Mouse (Mus musculus) B cell, adult 2 months (primary cell): ENCODE results near the gene Glis1.
"Not testable (repeated sequence)": the region's sequence is repeated elsewhere in the genome, so short reads cannot be mapped to it uniquely, and the experiment has no call there.

Experiments used
- DNase-seq, 2 experiments: peaks; one replicate each; pipeline ENCODE4 v3.0.0; 2022

Gene Glis1

GRCm38 (mm10) chr4:107589046-107589445, 154.7 kb downstream of the Glis1 start:
- DNase-seq, result no peak

GRCm38 (mm10) chr4:107590805-107591534, 156.6 kb downstream of the Glis1 start:
- DNase-seq, result no peak

GRCm38 (mm10) chr4:107593426-107593825, 159.0 kb downstream of the Glis1 start:
- DNase-seq, result no peak

- DNase-seq, result no peak
Observed at GRCm38 (mm10) chr4:107597226-107597897, 163.0 kb downstream of the Glis1 start.

- no peak for DNase-seq
Observed at GRCm38 (mm10) chr4:107597898-107598580, 163.6 kb downstream of the Glis1 start.

GRCm38 (mm10) chr4:107598581-107598958, 164.2 kb downstream of the Glis1 start:
- not testable (repeated sequence) for DNase-seq

- no peak for DNase-seq
Observed at GRCm38 (mm10) chr4:107602284-107602683, 167.9 kb downstream of the Glis1 start.

- DNase-seq, result no peak
Observed at GRCm38 (mm10) chr4:107602787-107603186, 168.4 kb downstream of the Glis1 start.

GRCm38 (mm10) chr4:107603208-107603607, 168.8 kb downstream of the Glis1 start:
- no peak for DNase-seq

GRCm38 (mm10) chr4:107605964-107606602, 171.7 kb downstream of the Glis1 start:
- no peak for DNase-seq

- no peak for DNase-seq
Observed at GRCm38 (mm10) chr4:107609775-107610174, 175.4 kb downstream of the Glis1 start.

GRCm38 (mm10) chr4:107611888-107612650, 177.7 kb downstream of the Glis1 start:
- DNase-seq, result no peak

GRCm38 (mm10) chr4:107617596-107618230, 183.3 kb downstream of the Glis1 start:
- DNase-seq, result no peak

- DNase-seq, result no peak
Observed at GRCm38 (mm10) chr4:107619487-107619886, 185.1 kb downstream of the Glis1 start.

GRCm38 (mm10) chr4:107621366-107621765, 187.0 kb downstream of the Glis1 start:
- no peak for DNase-seq

GRCm38 (mm10) chr4:107622296-107622695, 187.9 kb downstream of the Glis1 start:
- DNase-seq, result no peak

GRCm38 (mm10) chr4:107623916-107624315, 189.5 kb downstream of the Glis1 start:
- no peak for DNase-seq

- DNase-seq, result no peak
Observed at GRCm38 (mm10) chr4:107624951-107625350, 190.6 kb downstream of the Glis1 start.

GRCm38 (mm10) chr4:107628226-107628625, 193.8 kb downstream of the Glis1 start:
- DNase-seq, result no peak

GRCm38 (mm10) chr4:107628921-107629411, 194.6 kb downstream of the Glis1 start:
- DNase-seq, result no peak

GRCm38 (mm10) chr4:107634631-107635030, 200.2 kb downstream of the Glis1 start:
- no peak for DNase-seq

GRCm38 (mm10) chr4:107636099-107636498, 201.7 kb downstream of the Glis1 start:
- no peak for DNase-seq
